Mouse (Mus musculus) retina, embryonic 14.5 days (tissue): Measurements from ENCODE around the gene Gar1.

Experiments
- DNase-seq: peaks from one replicate; pipeline ENCODE4 v3.0.0-alpha.2; 2015; ENCODE audit warnings: low spot score

The Gar1 gene

GRCm38 (mm10) chr3:129803765-129804164, 27.4 kb downstream of the Gar1 start, which contains the start of gene Lrit3:
TSS of gene Lrit3 (minus strand) at chr3:129804030.
- no peak for DNase-seq

DNA sequence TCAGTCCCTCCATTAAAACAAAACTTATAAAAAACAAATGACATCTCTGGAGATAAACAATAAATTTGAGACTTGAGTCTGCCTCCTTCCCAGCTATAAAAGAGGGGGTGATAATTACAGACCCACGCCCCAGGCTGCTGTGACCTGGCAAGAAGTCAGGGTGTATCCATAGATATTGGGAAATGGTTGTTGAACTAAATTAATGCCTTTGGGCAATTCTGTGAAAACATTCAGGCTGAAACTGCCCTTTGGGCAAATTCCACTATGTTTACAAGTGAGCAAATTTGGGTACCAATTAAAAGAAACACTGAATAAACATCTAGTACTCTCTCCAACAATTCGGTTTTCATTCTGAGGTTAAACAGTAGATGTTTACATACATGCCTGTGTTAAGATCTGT, 32.2 kb downstream of the Gar1 start:
- DNase-seq = no peak

- DNase-seq = no peak
These were observed 32.6 kb downstream of the Gar1 start for GRCm38 (mm10) chr3:129798551-129798950.

DNA sequence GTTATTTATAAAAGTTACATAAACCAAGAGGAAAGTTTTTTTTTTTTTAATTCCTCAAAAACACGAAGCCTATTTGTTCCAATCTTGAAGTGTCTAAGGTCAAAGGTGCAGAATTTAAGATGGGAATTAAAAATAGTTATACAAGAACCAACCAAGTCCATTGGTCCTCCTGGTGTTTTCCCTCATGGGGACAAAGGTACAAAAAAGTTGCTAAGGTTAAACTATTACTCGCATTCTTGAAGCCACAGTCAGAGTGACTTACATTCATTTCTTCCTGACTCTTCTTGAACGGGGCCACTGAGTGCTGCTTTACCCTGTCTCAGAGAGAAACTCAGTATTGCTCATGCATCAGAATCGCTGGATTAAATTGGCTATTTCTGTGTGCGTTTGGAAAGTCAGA, 33.9 kb downstream of the Gar1 start:
- DNase-seq = no peak

DNA sequence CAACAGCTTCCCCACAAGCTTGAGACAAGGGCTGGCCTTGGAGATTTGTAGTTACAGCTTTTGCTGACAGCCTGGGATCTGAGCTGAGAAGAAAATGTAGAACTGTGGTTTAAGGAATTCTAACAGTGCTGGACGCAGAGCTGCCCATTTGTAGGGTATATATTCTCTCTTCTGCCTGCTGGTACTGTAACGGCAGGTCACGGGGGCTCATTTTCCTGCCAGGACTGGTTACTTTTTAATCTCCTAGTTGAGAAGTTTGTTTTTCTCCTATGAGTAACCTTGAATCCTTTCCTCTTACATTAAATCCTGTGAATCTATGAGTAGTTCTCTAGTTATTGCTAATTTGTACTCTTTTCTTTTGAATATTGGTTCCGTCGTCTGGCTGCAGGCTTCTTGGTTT, 37.4 kb downstream of the Gar1 start:
- no peak for DNase-seq

DNA sequence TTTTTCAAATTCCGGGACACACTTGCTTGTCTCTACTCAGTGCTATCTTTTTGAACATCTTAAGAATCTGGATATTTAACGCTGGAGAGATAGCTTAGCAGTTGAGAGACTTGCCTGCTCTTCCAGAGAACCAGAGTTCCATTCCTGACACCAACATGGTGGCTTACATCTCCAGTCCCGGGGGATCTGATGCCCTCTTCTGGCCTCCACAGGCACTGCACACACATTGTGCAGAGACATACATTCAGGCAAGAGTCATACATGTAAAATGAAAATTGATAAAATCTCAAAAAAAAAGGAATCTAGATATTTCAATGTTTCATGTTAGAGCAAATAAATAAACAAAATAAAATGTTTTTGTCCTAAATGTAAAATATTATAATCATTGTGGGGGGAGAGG, 48.5 kb downstream of the Gar1 start:
- DNase-seq = no peak

DNA sequence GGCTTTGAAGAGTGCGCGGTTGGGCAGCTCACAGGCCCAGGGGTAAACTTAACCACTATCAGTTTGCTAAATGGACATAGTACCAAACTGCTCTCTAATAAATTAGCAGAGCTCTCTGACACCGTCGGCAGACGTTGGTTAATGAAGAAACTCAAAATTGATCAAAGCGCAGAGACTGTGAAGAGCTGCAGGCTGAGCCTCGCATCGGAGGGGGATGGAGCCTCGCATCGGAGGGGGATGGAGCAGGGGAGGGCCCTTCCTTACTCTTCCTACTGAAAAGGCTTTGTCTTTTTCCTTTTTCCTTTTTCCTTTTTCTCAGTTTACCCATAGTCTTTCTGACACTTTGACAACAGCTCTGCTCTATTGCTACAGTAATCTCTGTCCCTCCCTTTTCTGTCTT, 49.8 kb downstream of the Gar1 start:
- no peak for DNase-seq
